Mouse (Mus musculus): Measurements from ENCODE around the gene Fam83c. TPM values are rescaled to one million over a fixed set of nuclear protein-coding genes. Genes with fewer than 3 reads are reported as not detected.

Fam83c gene
- total and polyA plus RNA-seq, 3 experiments, result 0.03 to 0.04 TPM; not detected in 1

GRCm38 (mm10) chr2:155818596-155819391, 15.9 kb downstream of the Fam83c start (continued):
- TF ChIP-seq USF2 (IDR thresholded peaks at IDR 0.05; ENCODE audit: borderline replicate concordance in 1 of 2, insufficient read depth in 1 of 2, low read depth in 1 of 2, low read length in 2 of 2), result no peak
- TF ChIP-seq MAFK (IDR thresholded peaks at IDR 0.05; ENCODE audit: borderline replicate concordance, low read depth, low read length), result no peak
- TF ChIP-seq EP300 (IDR thresholded peaks at IDR 0.05; ENCODE audit: low read depth in 1 of 2, low read length in 2 of 2), result no peak
- TF ChIP-seq ZC3H11A (IDR thresholded peaks at IDR 0.05; ENCODE audit: low read depth, low read length), result no peak
- TF ChIP-seq CHD2 (IDR thresholded peaks at IDR 0.05; ENCODE audit: low read length), result 0 out of 2 replicates have a peak, but pooled peaks have one; percentile 14
- TF ChIP-seq GATA1 (IDR thresholded peaks at IDR 0.05; ENCODE audit: low read depth, low read length), result 0 out of 2 replicates have a peak, but pooled peaks have one; percentile 8
- TF ChIP-seq CHD1 (IDR thresholded peaks at IDR 0.05; ENCODE audit: low read depth, low read length), result no peak
- TF ChIP-seq NRF1 (IDR thresholded peaks at IDR 0.05; ENCODE audit: insufficient read depth, low read depth, low read length, poor library complexity, severe bottlenecking), result 0 out of 2 replicates have a peak, but pooled peaks have one; percentile 11
- TF ChIP-seq E2F4 (IDR thresholded peaks at IDR 0.05; ENCODE audit: borderline replicate concordance, low read depth, low read length), result no peak
- no peak for TF ChIP-seq KAT2A (conservative IDR thresholded peaks at IDR 0.05; ENCODE audit: low read depth, low read length)
- no peak for TF ChIP-seq UBTF (IDR thresholded peaks at IDR 0.05; ENCODE audit: borderline replicate concordance, insufficient read depth, low read depth, low read length)
- TF ChIP-seq TBP (IDR thresholded peaks at IDR 0.05; ENCODE audit: low read depth, low read length), result 0 out of 2 replicates have a peak, but pooled peaks have one; percentile 51
- no peak for TF ChIP-seq RAD21 (IDR thresholded peaks at IDR 0.05; ENCODE audit: low read depth, low read length)
- no peak for TF ChIP-seq POLR2AphosphoS5 (IDR thresholded peaks at IDR 0.05; ENCODE audit: borderline replicate concordance, low read depth, low read length)
- peak; percentile 16; the same call in 1 of the 2 replicates for TF ChIP-seq RCOR1 (IDR thresholded peaks at IDR 0.05; ENCODE audit: low read depth, low read length)
- no peak for TF ChIP-seq MYC (IDR thresholded peaks at IDR 0.05; ENCODE audit: low read depth, low read length)
- TF ChIP-seq USF1 (IDR thresholded peaks at IDR 0.05; ENCODE audit: low read depth, low read length), result peak; percentile 29; the same call in 1 of the 2 replicates
- 0 out of 2 replicates have a peak, but pooled peaks have one; percentile 27 for TF ChIP-seq ETS1 (IDR thresholded peaks at IDR 0.05; ENCODE audit: low read depth, low read length)
- peak; percentile 98 for TF ChIP-seq POLR2AphosphoS2 (IDR thresholded peaks at IDR 0.05; ENCODE audit: low read length)
- peak; percentile 84 for TF ChIP-seq NELFE (IDR thresholded peaks at IDR 0.05; ENCODE audit: low read depth, low read length)
- peak; percentile 70 for TF ChIP-seq HCFC1 (IDR thresholded peaks at IDR 0.05; ENCODE audit: low read depth, low read length)
- TF ChIP-seq POLR2A (IDR thresholded peaks at IDR 0.05; ENCODE audit: control insufficient read depth in 1 of 2, insufficient read depth in 1 of 2, low read depth in 1 of 2, low read length in 2 of 2, poor library complexity in 1 of 2), result peak; percentile 33 to 84; a peak in 2 of 4 replicates

All from MEL (cell line).